11 mouse cellular contexts compared by ENCODE assay signal in the genomic region with DNA sequence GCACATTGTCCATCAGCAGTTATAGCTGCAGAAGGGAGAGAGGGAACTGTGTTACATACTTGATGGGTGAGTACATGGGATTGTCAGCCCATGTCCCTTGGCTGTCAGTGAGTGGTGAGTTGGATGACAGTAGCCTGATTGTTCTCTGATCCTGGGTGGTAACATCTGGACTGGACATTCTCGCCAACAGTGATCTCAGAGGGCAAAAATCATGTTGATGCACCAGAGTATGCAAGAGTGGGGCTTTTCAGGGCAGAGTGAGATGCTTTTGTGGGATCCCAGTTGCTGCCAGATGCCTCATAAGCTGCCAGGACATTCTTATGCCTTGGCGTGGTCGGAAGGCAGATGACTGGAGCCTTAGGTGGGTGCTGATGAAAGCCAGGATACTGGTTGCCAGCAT.
DNase-seq lines count a peak whose midpoint lies in the region; ATAC-seq and TF ChIP-seq lines count a peak whose summit lies in the region.
"Had no signal": no experiment of that assay in that cellular context is flagged by ENCODE, and none has a peak within 500 bp of the region (broad histone marks: within the 10 kb centered on the region; RNA-seq: fewer than 3 reads in every experiment).

No protein-coding gene starts in this region.

- 0 out of 2 replicates have a peak overlapping the region, but pooled peaks have one; percentile 41 for H3K27ac ChIP-seq in cerebellum, adult 2 months (ENCODE audit: insufficient read depth, low read length)
- no peak overlapping the region for H3K27ac ChIP-seq in forebrain, embryonic 12.5 days
- H3K27ac ChIP-seq in liver, embryonic 12.5 days: no peak overlapping the region
- H3K27ac ChIP-seq: limb, embryonic 12.5 days had no signal

- no peaks in the 10 kb centered on the region for H3K79me2 ChIP-seq in C2C12 (ENCODE audit: control insufficient read depth, insufficient read depth)

- H3K27me3 ChIP-seq in cerebellum, adult 2 months (ENCODE audit: control insufficient read depth, insufficient read depth, low read length): no peaks in the 10 kb centered on the region
- no peaks in the 10 kb centered on the region for H3K27me3 ChIP-seq in C2C12 (ENCODE audit: control insufficient read depth, insufficient read depth, insufficient read length)
- no peaks in the 10 kb centered on the region for H3K27me3 ChIP-seq in forebrain, embryonic 12.5 days
- no peaks in the 10 kb centered on the region for H3K27me3 ChIP-seq in liver, embryonic 12.5 days (replicated peaks)
- H3K27me3 ChIP-seq: limb, embryonic 12.5 days had no signal

- H3K4me3 ChIP-seq in cerebellum, adult 2 months (replicated peaks; ENCODE audit: insufficient read depth, low read depth, low read length): no peak overlapping the region
- H3K4me3 ChIP-seq in C2C12 (ENCODE audit: insufficient read depth, poor library complexity, severe bottlenecking): no peak overlapping the region
- H3K4me3 ChIP-seq in forebrain, embryonic 12.5 days (replicated peaks): no peak overlapping the region
- no peak overlapping the region for H3K4me3 ChIP-seq in liver, embryonic 12.5 days
- H3K4me3 ChIP-seq: erythroblast, embryonic 14.5 days; limb, embryonic 12.5 days had no signal

- TF ChIP-seq POLR2A in cerebellum, adult 2 months (IDR thresholded peaks at IDR 0.05; ENCODE audit: borderline replicate concordance, insufficient read depth, low read length): no peak

- no peak for TF ChIP-seq CTCF in cerebellum, adult 2 months (IDR thresholded peaks at IDR 0.05; ENCODE audit: borderline replicate concordance, insufficient read depth, low read depth, low read length)
- no peak for TF ChIP-seq CTCF in C2C12 (IDR thresholded peaks at IDR 0.05; ENCODE audit: control insufficient read depth, insufficient read depth, insufficient read length)

- no peak overlapping the region for H3K9ac ChIP-seq in forebrain, embryonic 12.5 days
- no peak overlapping the region for H3K9ac ChIP-seq in liver, embryonic 12.5 days
- H3K9ac ChIP-seq: limb, embryonic 12.5 days had no signal

- H3K4me2 ChIP-seq in forebrain, embryonic 12.5 days: no peak overlapping the region
- no peak overlapping the region for H3K4me2 ChIP-seq in liver, embryonic 12.5 days
- H3K4me2 ChIP-seq: limb, embryonic 12.5 days had no signal

- H3K79me3 ChIP-seq in C2C12 (ENCODE audit: low read depth): no peaks in the 10 kb centered on the region

- no peaks in the 10 kb centered on the region for H3K4me1 ChIP-seq in cerebellum, adult 2 months (ENCODE audit: control insufficient read depth, insufficient read depth, low read length)
- no peaks in the 10 kb centered on the region for H3K4me1 ChIP-seq in forebrain, embryonic 12.5 days
- no peaks in the 10 kb centered on the region for H3K4me1 ChIP-seq in liver, embryonic 12.5 days
- H3K4me1 ChIP-seq: limb, embryonic 12.5 days had no signal

- H3ac ChIP-seq in C2C12 (ENCODE audit: control insufficient read depth, insufficient read length, low read depth): no peak overlapping the region

- DNase-seq in cerebellum, adult 2 months: peak in 1 of 2 experiments; percentile 9
- DNase-seq in cerebellum, postnatal 36 days: no peak
- DNase-seq in gastrocnemius, postnatal 14 days: peak; percentile 29
- peak; percentile 13 for DNase-seq in left cerebral cortex, postnatal 4 days
- no peak for DNase-seq in c-Kit-positive CD71-positive TER-119-positive erythroid progenitor cells, embryonic 14.5 days (ENCODE audit: low spot score)

- intact Hi-C loops in gastrocnemius, postnatal 14 days (cut with DNase I; ENCODE audit: low total_unique reads): no loop called here
- intact Hi-C loops in left cerebral cortex, postnatal 4 days (cut with DNase I): no loop called here

- 49% methylated on average over 3 of the region's 3 CpGs for WGBS in cerebellum, adult 2 months
- WGBS in forebrain, embryonic 12.5 days: 85% methylated on average over 3 of the region's 3 CpGs
- WGBS in liver, embryonic 12.5 days (ENCODE audit: insufficient replicate concordance): 70% methylated on average over 3 of the region's 3 CpGs

- H3K36me3 ChIP-seq in C2C12 (ENCODE audit: control insufficient read depth, insufficient read depth): no peaks in the 10 kb centered on the region
- no peaks in the 10 kb centered on the region for H3K36me3 ChIP-seq in forebrain, embryonic 12.5 days (replicated peaks)
- no peaks in the 10 kb centered on the region for H3K36me3 ChIP-seq in liver, embryonic 12.5 days
- H3K36me3 ChIP-seq: limb, embryonic 12.5 days had no signal

- no peak for ATAC-seq in forebrain, embryonic 12.5 days (ENCODE audit: low FRiP score)
- ATAC-seq in liver, embryonic 12.5 days: no peak
- ATAC-seq: hindbrain, embryonic 16.5 days had no signal

- no peaks in the 10 kb centered on the region for H3K9me3 ChIP-seq in forebrain, embryonic 12.5 days
- no peaks in the 10 kb centered on the region for H3K9me3 ChIP-seq in liver, embryonic 12.5 days (replicated peaks)
- H3K9me3 ChIP-seq: limb, embryonic 12.5 days had no signal

TF ChIP-seq in C2C12, 6 proteins besides CTCF, POLR2A, EP300 and RAD21:
- TF ChIP-seq MYOG (IDR thresholded peaks at IDR 0.05; ENCODE audit: control insufficient read depth, extremely low read depth, insufficient read length) (no peak), MYOD1 (IDR thresholded peaks at IDR 0.05; ENCODE audit: control insufficient read depth, insufficient read length, low read depth) (peak; percentile 41)

Comparison
In these comparisons a context has a peak if more than half of its experiments do, and no peak if none do; other contexts are left out.
1. DNase-seq: peak in gastrocnemius, postnatal 14 days (single experiment) and left cerebral cortex, postnatal 4 days (single experiment); none in cerebellum, postnatal 36 days (0 of 2) and c-Kit-positive CD71-positive TER-119-positive erythroid progenitor cells, embryonic 14.5 days (single experiment).